Mouse (Mus musculus): Measurements from ENCODE around the gene Med17. TPM values are rescaled to one million over a fixed set of nuclear protein-coding genes. Genes with fewer than 3 reads are reported as not detected.

Gene Med17
- polyA plus RNA-seq, 1 experiment from 2014 or later, result 41.0 TPM

DNA sequence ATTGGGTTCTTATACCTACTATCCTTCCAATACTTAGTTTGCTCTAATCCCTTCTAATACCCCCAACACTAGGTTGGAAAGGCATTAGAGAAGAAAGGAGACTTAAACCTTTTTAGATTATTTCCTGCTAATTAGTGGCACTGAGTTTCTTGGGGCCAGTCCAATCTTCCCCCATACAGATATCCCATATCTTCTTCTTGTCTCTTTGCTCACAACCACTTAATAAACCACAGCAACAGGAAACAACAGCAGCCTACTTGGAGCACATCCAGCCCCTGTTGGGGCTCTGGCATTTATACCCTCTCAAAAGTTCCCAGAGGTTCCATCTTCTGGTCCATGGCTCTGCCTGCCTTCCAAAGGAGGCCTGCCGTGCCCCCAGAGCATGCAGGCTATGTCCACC is 66.0 kb downstream of the Med17 start:
- H3K4me1 ChIP-seq (replicated peaks), result no peaks in the 10 kb centered on the region
- H3K4me2 ChIP-seq, result no peak overlapping the region
- no peak for ATAC-seq (ENCODE audit: low read depth)
- WGBS, result 93% methylated on average over 1 of the region's 1 CpGs
- no peaks in the 10 kb centered on the region for H3K27me3 ChIP-seq
- no peaks in the 10 kb centered on the region for H3K36me3 ChIP-seq
- no peak overlapping the region for H3K4me3 ChIP-seq
- no peak overlapping the region for H3K9ac ChIP-seq
- no peaks in the 10 kb centered on the region for H3K9me3 ChIP-seq
- H3K27ac ChIP-seq (replicated peaks), result no peak overlapping the region

DNA sequence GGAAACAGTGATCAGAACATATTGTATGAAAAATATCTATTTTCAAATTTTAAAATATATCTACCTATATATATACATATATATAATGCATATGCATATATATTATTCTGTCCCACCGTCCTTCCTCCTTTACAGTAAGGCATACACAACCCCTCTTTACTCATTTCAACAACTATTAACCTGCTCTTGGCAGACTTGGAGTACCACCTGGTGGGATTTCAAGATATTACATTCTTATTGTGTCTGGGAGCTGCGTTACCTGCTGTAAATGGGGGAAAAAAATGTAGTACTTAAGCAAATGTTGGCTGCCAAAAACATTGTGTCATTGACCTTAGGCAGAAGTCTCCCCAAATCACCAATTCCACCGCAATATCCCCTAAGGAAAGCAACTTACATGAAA is 67.9 kb downstream of the Med17 start:
- H3K27ac ChIP-seq (replicated peaks), result no peak overlapping the region
- no peak overlapping the region for H3K4me2 ChIP-seq
- ATAC-seq (ENCODE audit: low read depth), result no peak
- WGBS, result 87% methylated on average over 3 of the region's 3 CpGs
- H3K9ac ChIP-seq, result no peak overlapping the region
- H3K27me3 ChIP-seq, result no peaks in the 10 kb centered on the region
- no peak overlapping the region for H3K4me3 ChIP-seq
- H3K9me3 ChIP-seq, result no peaks in the 10 kb centered on the region
- no peaks in the 10 kb centered on the region for H3K36me3 ChIP-seq
- H3K4me1 ChIP-seq (replicated peaks), result no peaks in the 10 kb centered on the region

Small RNAs within 50 kb of the gene (microRNA-seq; reads per million reads assigned to microRNA genes)
- gene Gm49349 (not detected), gene mmu-mir-7650 (not detected)

Other genes with a start within 250 kb of the Med17 start
- 139 and 157 TPM in 2 replicates for gene Panx1, start 234.5 kb downstream of the Med17 start, polyA plus RNA-seq (2015; fragmentation: Nextera tagmentation; extraction: Ambion mirVana)
- gene Hephl1, start 167.8 kb downstream of the Med17 start, polyA plus RNA-seq (2015; fragmentation: Nextera tagmentation; extraction: Ambion mirVana), result not detected in 2 replicates
- gene Vstm5, start 40.9 kb downstream of the Med17 start, polyA plus RNA-seq (2015; fragmentation: Nextera tagmentation; extraction: Ambion mirVana), result 16.4 and 19.7 TPM in 2 replicates
- 50.8 and 53.0 TPM in 2 replicates for gene Taf1d, start 26.3 kb upstream of the Med17 start, polyA plus RNA-seq (2015; fragmentation: Nextera tagmentation; extraction: Ambion mirVana)
- 13.8 and 14.2 TPM in 2 replicates for gene 4931406C07Rik, start 26.5 kb upstream of the Med17 start, polyA plus RNA-seq (2015; fragmentation: Nextera tagmentation; extraction: Ambion mirVana)
- 13.7 and 13.9 TPM in 2 replicates for gene Cep295, start 77.9 kb upstream of the Med17 start, polyA plus RNA-seq (2015; fragmentation: Nextera tagmentation; extraction: Ambion mirVana)
- 0.32 and 0.52 TPM in 2 replicates for gene Smco4, start 213.5 kb upstream of the Med17 start, polyA plus RNA-seq (2015; fragmentation: Nextera tagmentation; extraction: Ambion mirVana)

Data from neural tube, embryonic 13.5 days (tissue).